Mouse (Mus musculus): Measurements from ENCODE around the gene Egfr.

The Egfr gene

DNA sequence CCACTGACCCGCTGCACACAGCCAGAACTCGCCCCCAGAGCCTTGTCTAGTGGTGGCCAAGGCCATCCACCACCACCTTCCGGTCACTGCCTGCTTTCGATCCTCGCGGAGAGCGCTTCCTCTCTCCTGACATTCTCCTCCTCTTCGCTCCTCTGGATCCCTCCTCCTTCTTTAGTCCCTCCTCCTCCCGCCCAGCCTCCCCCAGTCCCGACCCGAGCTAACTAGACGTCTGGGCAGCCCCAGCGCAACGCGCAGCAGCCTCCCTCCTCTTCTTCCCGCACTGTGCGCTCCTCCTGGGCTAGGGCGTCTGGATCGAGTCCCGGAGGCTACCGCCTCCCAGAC lies at the start of gene Egfr:
Gene Egfr (plus strand): TSS at position 197 of the 342 bp plus-strand sequence.
- DNase-seq = no peak

DNA sequence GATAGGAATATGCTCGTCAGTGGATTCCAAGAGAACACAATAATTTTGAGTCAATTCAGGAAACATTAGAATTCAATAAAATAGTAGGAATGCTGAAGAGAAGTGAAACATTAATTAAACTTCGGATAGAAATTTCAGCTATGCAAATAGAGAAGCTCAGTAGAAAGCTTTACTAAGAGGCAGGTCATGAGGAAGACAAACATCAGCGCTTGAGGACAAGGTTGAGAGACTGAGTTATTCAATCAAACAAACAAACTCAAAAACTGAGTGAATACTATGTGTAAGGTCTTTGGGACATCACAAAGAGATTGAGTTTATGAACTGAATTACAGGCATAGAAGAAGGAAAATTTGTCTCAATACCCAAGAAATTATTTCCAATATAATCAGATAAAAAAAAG lies 48.8 kb upstream of the Egfr start:
- DNase-seq = no peak

DNA sequence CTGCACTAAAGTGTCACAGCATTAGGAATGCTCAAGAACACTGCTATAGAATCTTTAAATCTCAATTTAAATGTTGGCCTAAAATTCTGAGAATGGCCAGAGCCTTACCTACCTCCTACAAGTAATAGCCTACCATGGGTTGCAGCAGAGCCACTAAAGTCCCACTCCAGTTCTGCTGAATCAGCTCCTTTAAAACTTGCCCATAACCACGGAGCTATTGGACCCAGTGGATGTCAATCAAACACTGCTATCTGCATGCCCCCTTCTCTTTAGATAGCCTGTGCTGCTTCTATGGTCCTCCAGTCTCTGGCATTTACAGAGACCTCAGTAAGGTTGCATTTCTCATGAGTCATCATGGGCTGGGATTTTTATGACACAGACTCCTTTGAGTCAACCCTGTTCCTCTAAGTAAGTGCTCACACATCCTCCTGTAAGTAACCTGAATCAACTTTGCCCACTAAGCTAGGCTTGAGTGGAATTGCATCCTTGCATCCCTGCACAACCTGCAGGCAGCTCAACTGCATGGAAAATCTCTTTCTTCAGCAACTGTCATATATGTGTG lies 16.8 kb upstream of the Egfr start:
- no peak for DNase-seq

DNA sequence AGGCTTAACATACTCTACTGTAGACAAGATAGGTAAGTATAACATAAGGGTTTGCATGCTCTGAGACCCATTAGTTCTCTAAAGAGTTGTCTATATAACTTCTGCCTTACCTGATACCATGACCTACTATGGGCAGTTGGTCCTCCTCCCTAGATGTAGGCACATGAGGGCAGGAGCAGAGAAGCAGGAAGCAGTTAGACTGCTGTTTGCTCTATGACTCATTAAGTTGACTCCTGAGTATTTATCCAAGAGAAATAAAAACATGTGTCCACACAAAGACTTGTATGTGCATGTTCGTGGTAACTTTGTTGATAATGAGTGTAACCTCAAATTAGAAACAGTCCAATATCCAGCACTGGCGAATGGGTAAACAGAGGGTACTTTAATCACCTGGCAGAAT lies 14.7 kb upstream of the Egfr start:
- no peak for DNase-seq

DNA sequence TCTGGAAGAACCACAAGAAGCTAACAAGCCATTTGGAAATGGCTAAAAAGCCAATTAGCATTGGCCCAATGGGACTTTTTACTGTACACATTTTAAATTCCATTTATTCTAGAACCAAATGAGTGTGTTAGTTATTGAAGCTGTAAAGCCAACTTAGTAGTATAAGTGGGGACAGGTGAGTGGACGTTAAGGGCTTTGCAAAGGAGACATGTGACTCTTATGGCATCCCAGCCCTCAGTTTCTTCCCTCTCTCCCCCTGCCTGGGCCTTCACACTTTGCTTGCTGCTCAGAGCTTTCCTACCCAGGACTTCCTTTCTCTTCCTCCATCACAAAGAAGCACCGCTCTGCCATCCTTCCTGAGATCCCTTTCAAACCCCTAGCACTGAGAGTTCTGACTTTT lies 13.3 kb upstream of the Egfr start:
- no peak for DNase-seq

DNA sequence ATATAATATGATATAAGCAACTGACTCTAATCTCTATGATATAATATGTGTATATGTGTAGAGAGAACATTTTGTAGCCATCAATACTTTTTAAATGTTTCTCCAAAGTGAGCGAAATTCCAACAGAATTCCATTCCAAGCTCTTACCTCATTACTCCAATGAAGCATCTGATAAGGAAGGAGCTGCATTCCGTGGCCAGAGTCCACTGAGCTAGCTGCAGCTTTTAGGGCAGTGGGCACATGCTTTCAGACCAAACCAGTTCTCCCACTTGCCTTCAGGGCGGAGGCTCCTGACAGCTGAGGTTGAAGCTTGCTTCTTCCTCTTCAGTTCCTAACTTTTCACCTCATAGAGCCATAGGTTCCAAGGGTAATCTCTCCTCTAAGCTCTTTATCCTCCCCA lies 12.8 kb upstream of the Egfr start:
- no peak for DNase-seq

DNA sequence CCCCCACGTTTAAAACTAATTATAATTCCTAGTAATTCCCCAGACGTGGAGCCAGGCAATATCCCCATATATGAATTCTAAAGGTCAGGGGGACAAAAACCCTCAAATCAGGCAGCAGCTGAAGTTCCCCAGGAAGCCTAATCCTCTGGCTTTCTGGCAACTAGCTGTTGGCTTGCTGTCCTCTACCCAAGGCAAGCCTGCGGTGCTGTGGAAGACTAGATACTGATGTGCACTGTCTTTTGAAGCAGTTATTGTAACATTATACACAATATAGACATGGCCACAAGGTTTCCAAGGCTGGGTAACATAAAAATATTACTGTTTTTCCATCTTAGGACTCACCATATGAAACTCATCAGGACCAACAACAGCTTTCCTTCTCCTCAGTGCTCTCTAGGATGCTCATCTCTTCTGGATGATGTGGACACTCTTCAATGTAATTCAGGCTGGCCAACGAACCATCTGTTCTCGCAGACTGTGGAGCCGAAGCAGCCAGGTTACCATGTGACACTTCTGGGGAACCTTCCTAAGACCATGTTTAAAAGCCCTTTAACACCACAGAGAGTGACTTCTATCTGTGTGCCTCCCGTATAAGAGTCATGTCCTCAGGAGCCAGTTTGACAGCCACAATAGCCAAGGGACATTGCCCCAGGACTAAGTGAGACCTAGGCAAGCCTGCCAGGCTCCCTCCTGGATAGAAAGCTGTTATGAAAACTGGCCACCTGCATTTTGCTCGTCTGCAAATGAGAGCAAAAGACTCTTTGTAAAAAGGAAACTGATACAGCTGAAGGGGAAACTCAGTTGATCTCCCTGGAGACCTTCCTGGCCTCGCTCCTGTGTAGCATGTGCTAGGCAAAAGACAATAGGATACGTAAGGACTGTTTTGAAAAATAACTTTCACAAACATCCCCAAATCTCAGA lies 11.1 kb upstream of the Egfr start:
- DNase-seq = no peak

DNA sequence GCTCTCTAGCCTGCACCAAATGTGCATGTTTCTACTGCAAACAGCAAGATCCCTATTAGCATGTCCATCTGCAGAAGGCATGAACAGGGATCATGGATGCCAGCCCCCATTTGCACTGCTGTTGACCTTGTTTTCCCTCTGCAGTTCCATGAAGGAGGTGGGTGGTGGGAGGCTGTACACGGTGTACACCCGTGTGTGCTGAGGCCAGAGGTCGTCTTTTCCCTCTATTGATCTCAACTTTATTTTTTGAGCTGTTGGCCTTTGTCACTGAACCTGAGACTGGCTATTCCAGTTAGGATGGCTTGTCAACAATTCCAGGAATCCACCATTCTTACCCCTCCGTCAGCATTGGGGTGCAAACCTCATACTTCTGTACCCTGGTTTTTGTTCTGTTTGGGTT lies 9.8 kb upstream of the Egfr start:
- DNase-seq = no peak

DNA sequence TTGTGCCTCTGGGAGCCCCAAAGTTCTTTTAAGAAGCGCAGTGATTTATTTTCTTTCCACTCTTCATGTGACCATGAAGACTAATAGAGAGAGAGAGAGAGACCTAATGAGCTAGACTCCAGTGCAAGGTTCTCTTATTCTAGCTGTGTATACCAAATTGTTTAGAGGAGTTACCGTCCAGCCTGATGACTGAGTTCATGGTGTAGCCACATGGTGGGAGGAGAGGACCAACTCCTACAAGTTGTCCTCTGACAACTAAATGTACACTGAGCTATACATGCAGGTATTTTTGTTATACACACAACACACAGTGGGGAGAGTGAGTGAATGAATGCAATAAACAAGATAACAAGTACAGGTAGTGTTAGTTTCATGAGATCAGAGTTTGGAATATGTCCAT lies 9.2 kb upstream of the Egfr start:
- no peak for DNase-seq

DNA sequence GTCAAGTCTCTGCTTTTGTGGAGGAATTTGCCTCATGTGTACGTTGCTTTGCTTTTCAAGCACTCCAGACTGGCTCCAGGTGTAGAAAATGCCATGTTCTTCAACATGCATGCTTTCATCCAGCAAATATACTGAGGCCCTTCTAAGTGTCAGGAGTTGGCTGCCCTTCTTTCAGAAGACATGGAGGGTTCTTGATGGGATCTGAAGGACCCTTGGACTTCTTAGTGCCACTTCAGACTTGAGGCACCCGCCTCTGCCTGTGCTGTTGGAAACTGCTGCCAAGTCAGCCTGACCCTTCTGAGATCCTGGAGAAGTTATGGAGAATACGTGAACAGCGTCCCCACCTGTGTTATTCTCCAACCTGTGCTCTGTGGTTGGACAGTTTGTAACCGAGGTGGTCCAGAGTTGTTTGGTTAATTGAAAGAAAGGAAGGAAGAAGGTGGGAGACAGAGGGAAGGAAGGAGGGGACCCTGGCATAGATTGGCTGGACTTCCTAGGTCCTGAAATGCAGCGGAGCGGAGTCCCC lies 483 bp upstream of the Egfr start:
- DNase-seq = no peak

DNA sequence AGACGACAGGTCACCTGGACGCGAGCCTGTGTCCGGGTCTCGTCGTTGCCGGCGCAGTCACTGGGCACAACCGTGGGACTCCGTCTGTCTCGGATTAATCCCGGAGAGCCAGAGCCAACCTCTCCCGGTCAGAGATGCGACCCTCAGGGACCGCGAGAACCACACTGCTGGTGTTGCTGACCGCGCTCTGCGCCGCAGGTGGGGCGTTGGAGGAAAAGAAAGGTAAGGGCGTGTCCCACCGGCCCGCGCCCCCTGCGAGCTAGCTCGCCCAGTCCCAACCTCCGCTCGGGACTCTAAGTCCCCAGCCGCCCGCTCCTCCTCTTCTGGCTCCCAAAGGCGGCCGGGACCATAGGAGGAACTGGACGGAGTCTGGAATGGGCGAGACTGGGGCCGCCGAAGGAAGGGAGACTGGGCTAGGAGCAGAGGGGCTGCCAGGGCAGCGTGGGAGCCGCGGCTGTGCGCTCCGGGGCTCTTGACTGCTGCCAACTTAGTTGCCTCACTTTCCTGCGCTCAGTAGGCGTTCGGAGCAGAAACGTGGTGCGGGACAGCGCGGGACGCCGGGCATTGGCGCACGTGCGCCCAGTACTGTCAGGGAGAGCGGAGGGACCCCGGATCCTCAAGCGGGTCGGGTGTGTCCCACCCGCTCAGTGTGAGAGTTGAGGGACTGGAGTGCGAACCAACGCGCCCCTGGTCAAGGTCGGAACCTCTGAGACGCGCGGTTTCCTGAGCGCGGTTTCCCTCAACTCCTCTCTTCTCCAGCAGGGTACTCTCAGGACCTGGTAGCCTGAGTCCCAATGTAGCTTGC lies 548 bp downstream of the Egfr start:
- DNase-seq = no peak

DNA sequence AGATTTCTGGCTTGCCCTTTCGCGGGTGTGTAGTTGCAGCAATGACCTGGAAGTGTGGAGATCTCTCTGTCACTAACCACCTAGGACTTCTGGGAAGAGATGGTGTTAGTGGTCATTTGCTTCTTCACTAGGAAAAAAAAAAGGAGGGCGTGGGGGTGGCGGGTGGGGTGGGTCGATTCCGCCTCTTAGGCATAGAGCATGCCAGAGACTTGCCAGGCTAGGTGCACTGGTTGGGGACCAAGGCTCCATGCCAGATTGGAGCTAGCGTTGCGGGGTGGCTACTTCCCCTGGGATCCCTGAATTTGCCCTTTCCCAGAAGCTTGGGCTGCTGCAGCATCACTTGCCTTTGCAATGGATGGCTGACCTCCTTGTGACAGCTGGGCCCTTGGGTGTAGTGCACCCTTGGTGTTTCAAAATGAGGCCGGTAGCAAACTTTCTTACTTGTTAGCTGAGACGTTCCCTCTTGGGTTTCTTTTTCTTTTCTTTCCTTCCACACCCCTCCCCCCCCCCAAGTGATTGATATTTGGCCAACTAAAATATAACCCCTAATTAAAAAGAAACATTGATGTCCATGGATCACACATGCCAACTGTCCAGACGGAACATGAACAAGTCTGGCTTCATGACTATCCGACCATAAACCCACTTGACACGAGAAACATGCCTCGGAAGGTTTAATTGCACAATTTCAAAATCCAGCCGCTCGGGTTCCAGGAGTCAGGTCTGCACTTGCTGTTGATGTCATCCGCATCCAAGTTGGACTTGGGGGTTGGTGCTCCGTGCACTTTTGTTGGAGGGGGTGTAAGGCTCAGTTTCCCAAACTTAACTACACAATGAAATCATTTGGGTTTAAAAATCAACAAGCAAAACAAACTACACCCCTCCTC lies 1.4 kb downstream of the Egfr start:
- no peak for DNase-seq

DNA sequence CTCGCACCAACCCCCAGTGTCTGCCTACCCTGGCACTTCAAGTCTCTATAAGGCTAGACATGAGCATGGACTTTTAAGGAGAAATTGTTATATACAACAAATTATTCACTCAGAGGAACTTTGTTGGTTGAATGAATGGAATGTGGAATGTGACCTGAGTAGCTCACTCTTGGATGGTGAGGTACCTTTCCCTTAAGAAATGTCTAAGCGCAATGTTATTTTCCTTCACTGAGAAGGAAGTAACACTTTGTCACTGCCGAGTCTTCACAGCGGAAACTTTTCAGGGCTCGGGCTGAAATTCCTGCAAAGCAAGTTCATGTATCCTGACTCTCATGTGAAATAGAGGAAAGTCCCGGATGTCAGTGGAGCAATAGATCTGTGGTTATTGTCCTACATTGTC lies 7.9 kb downstream of the Egfr start:
- no peak for DNase-seq

DNA sequence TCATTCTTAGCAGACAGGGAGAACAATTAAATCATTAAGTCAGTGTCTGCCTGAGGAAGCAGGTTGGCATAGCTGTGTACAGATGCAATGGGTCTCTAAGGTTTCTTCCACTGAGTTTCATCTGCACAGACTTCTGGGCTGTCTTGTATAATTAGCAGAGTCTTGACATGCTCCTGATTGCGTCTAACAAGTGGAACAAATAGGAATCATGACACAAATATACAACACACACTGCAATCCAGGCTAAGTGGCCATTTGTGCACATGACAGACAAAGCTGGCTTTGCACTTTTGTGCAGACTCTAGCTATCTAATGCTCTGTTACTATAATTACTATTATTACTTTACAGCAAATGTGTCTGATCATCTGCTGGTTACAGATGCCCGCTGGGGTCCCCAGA lies 9.2 kb downstream of the Egfr start:
- no peak for DNase-seq

DNA sequence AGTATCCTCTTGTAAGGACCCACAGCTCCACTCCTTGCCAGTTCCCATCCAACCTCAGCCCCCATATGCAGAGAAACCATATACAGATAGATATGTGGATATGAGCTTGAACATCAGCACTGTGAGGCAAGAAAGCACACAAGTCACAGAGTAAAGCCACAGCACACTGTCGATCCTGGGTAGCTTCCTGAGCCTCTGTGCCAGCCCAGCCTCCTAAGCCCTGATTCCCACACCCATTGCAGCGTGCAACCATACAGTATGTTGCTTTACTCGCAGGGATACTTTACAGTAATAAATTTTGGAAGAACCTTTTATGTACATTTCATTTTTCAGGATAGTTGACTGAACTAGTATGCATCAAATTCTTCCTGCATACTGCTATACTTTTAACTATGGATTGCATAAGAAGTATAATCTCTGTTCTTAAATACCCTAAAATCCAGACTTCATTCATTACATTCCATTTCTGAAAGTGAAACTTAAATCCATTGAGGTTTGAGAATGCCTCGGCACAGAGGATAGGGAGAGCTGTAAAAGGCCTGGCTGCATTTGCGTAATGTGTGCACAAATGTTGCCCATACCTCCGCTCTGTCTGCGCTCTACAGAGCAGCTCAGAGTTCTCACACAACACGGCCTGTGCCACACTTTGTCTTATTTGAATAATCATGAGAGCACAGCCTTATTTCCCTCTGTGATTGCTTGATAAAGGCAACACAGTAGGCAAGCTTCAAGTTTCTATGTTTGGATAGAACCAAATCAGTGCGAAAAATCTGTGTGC lies 14.2 kb downstream of the Egfr start:
- DNase-seq = no peak

DNA sequence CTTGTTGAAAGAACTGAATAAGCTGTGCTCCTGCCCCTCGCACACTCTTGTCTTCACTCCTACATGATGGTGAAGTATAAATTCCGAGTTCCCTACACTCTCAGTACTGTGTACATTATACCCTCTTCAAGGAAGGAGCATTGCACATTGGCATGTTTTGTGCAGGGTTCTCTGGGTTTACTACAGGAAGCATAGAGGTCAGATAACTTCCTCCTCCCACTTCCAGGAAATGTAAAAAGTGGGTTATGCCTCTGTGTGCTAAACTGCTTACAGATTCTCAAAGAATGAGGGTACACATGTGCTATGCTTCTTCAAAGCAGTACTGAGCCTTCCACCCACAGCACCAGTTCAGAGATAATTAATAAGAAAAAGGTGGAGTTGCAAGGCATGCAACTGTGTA lies 16.0 kb downstream of the Egfr start:
- DNase-seq = no peak

DNA sequence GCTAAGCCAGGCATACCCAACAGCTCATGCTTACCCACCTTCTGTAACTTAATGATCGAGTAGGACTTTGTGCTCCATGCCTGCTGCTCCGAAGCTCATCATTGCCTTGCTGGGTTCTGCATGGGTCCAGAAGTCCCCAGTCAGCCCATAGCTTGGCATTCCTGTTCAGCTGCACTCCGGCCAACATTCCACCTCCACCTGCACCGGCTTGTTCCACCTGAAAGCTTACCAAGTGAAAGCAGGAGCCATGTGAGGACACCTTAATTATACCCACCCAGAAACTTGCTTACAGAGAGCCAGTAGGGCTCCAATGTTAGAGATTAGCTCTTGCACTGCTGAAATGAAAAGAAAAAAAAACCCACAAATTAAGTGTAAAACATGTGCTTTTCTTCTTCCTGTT lies 17.3 kb downstream of the Egfr start:
- no peak for DNase-seq

DNA sequence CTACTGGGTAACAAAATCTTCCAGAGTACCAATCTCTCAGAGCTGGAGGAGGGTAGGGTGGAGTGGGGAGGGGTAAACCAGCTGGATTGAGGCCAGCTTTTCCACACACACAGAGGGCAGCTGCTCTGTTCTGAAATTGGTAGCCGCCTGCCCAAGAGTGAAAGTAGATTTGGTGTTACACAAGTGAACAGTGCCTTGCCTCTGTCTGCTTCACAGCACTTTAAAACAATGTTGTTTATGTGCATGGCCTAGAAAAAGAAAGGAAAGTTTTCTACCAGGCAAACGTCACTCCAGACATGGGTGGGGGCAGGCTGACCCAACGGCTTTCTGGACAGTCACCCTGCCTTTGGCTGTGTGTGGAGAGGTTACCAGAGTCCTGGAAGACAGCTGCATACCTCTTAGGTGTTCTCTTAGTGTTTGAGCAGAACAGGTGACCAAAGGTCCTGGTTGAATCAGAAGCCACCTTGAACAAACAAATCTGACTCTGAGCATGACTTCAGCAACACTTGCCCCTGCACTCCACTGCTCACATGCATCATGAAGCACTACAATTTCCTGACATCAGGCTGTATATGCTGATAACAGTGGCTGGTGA lies 17.8 kb downstream of the Egfr start:
- no peak for DNase-seq

DNA sequence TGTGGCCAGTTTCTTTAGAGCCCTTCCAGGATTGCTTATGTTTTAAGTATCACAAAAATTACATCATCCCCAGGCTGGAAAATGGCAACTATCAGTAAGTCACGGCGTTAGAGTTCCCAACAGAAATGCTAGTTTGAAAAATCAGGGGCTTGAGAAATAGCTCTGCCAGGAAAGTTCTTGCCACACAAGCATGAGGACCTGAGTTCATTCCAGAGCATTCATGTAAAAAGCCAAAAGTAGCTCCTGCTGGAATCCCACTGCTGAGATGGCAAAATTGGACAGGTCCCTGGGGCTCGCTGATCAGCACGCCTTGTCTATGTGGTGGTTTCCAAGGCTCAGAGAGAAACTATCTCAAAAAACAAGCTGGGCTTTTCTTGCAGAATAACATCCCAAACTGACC lies 19.0 kb downstream of the Egfr start:
- no peak for DNase-seq

DNA sequence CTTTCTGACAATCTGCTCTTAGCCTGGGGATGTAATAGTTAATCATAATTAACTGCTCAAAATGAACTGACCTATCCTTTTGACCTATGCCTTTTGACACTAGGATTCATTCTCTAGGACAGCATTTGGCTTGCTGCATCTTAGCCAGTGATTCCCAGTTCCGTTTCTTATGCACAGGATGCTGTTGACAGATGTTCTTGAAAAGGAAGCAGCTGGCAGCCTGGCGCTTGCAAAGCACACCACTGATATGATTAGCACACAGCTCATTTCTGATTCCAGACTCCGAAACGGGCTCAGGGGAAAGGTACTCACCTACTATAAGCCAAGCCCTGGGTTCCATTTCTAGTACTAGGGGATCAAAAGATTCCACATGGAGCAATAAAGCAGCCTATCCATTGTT lies 20.7 kb downstream of the Egfr start:
- DNase-seq = no peak

DNA sequence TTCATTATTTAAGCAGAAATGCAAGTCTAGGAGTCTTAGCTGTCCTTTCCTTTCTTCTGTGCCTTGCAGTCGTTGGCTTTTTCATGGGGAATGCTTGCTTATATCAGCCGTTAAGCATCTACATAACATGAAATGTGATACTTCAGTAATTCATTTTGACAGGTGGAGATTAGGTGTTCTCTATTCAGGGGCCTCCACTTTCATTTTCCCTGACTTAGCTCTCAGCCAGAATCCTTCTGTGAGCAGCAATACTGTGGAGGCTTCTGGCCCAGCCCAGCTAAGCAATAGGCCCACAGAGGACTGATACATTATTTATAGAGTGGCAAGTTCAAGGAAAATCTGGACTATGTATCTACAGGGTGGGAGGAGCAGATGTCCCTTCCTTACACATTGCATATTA lies 25.0 kb downstream of the Egfr start:
- no peak for DNase-seq
